Mouse (Mus musculus) brown adipose tissue, adult 24 weeks (tissue): ENCODE results near the gene Phf20. TPM values are rescaled to one million over a fixed set of nuclear protein-coding genes. Genes with fewer than 3 reads are reported as not detected.
"Not testable (repeated sequence)": the region's sequence is repeated elsewhere in the genome, so short reads cannot be mapped to it uniquely, and the experiment has no call there.

Experiments
- H3K27ac ChIP-seq: fragments of 200-500 bp; replicated peaks from 2 replicates; pipeline ENCODE4 v1.5.1; 2012; ENCODE audit warnings: low read depth, mild to moderate bottlenecking, low read length
- H3K4me1 ChIP-seq: fragments of 200-500 bp; 2 replicates; pipeline ENCODE4 v1.6.1; 2012; ENCODE audit warnings: low read length, mixed read lengths; ENCODE audit not compliant: control insufficient read depth, insufficient read depth, insufficient read length
- H3K4me3 ChIP-seq: fragments of 200-500 bp; 2 replicates; pipeline ENCODE4 v1.5.1; 2012; ENCODE audit warnings: low read depth, mild to moderate bottlenecking, low read length, moderate library complexity; ENCODE audit not compliant: insufficient read depth
- polyA plus RNA-seq: library from polyadenylated mRNA; stranded (reverse); fragments of >200 nt; gene quantifications from 2 replicates; pipeline ENCODE4 v1.2.4, GENCODE M21; 2012; ENCODE audit not compliant: missing spikeins, insufficient read depth, insufficient read length

The Phf20 gene
- 9.1 and 17.5 TPM in 2 replicates for polyA plus RNA-seq

- Histone ChIP-seq H3K4me3 (peak within 1 kb of the TSS; percentile 88), H3K27ac (peak within 1 kb of the TSS; percentile 92), H3K4me1 (peaks cover 21% of the 10 kb centered on the region)
Measured at GRCm38 (mm10) chr2:156196302-156197128, at the start of gene Phf20. Gene Phf20, plus strand, starts transcription at chr2:156196466.

DNA sequence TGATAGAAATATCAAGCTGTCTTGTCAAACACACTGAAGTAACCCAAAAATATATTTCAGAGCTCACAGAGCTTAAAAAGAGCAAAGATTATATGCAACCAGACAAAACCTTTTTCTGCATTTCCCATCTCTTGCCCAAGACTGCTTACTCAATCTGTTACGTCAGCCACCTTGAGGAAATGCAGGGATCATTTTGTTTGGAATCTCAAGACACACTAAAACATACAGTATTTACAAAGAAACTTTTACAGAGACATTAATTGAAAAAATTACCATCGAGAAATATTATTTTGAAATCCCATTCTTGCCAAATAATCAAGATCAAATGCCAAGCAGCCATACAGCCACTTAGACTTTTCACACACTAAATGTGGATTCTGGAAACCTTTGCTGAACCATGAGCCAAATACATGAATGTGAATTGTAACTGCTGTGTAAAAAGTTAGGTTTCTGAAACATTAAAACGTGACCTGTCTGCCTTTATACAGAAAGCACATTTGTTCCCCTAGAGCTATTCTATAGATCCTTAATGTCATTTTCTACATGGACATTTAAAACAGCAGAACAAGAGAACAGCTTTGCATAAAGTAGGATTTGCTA is 48.9 kb upstream of the Phf20 start:
- no peak overlapping the region for H3K27ac ChIP-seq
- H3K4me3 ChIP-seq, result no peak overlapping the region
- peaks cover 4% of the 10 kb centered on the region; the same call in 1 of the 2 replicates for H3K4me1 ChIP-seq

- no peak overlapping the region for H3K4me3 ChIP-seq
- no peaks in the 10 kb centered on the region for H3K4me1 ChIP-seq
- no peak overlapping the region for H3K27ac ChIP-seq
Measured at GRCm38 (mm10) chr2:156151538-156151937, 44.7 kb upstream of the Phf20 start.

DNA sequence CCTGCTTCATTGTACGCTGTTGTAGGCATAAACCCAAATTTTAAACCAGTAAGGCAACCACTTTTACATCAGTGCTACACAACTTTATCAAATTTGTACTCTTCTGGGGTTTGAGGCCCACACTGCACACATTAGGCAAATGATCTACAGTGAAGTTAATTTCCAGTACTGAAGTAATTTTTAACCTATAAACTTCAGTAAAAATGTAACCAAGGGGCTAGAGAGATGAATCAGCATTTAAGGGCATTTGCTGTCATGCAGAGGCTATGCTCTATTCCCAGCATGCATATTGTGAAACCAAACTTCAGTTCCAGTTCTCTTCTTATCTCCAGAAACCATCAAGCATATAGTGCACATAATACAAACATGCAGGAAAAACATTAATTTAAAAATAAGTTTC is 30.8 kb upstream of the Phf20 start:
- H3K4me1 ChIP-seq, result no peaks in the 10 kb centered on the region
- no peak overlapping the region for H3K4me3 ChIP-seq
- no peak overlapping the region for H3K27ac ChIP-seq

DNA sequence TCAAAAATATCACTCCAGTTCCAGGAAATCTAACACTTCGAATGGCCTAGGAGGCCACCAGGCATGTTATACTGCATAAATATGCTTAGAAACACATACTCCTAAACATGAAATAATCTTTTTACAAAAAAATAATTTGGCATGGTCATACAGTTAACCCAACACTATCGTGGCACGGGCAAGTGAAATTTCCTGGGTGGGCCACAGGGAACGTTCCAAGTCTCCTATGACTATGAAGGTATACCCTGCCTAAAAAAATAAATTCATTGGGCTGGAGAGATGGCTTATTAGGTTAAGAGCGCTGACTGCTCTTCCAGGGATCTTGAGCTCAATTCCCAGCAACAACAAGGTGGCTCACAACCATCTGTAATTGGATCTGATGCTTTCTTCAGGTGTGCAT is 29.7 kb upstream of the Phf20 start:
- Histone ChIP-seq H3K4me3 (no peak overlapping the region), H3K27ac (no peak overlapping the region), H3K4me1 (no peaks in the 10 kb centered on the region)

- Histone ChIP-seq H3K4me1 (peaks cover 9% of the 10 kb centered on the region; the same call in 1 of the 2 replicates), H3K4me3 (no peak overlapping the region), H3K27ac (no peak overlapping the region)
Measured at GRCm38 (mm10) chr2:156177079-156177478, 19.2 kb upstream of the Phf20 start.

DNA sequence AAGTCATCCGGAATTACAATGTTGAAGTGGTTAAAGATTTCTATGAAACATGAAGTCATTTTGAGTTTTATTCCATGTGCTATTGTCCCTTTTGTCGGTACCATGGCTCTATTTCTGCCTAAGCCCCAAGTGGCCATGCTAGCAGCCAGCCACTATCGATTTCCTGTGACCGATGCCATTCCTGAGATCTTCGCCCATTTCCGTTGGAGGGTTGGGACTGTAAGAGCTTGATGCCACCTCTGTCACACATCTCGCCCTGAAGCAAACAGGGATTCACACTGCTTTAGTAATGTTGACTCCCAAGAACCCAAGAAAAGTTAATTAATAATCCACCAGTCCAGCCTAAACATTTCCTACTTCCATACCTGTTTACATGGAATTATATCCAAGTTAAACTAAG is 18.6 kb upstream of the Phf20 start:
- Histone ChIP-seq H3K4me1 (peaks cover 9% of the 10 kb centered on the region; the same call in 1 of the 2 replicates), H3K4me3 (peak overlapping the region; percentile 30), H3K27ac (no peak overlapping the region)

DNA sequence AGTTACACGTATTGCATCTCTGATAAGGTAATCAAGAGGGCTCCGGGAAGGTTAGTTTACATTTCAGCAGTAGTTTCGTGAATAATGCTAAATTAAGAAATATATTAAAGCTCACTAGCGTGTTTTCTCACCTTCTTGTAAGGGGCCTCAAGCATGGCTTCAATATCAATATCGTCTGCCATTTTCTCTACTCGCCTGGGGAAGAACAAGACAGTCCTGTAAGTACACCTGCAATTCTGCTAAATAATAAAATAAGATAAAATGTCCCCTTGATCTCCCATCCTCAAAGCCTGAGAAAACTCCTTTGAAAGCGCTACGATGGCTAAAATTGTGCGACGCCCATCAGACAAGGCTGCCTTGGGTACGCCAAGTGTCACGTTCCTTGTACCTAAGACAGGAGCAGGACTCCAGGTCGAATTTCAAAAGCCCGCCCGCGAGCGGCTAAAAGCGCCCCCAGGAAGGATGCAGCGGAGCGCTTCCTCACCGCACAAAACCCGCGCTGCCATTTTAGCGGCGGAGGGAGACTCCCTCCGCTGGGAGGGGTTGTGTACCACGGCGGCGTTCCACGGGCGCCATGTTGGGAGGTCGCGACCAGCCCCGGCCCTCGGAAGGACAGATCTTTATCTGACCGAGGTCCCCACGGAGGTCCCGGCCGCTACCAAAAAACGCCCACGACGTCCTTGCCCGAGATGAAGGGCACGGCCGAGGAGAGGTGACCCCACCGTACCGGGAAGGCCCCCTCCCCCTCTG is 17.0 kb upstream of the Phf20 start:
- Histone ChIP-seq H3K4me1 (peaks cover 9% of the 10 kb centered on the region; the same call in 1 of the 2 replicates), H3K4me3 (peak overlapping the region; percentile 100)

DNA sequence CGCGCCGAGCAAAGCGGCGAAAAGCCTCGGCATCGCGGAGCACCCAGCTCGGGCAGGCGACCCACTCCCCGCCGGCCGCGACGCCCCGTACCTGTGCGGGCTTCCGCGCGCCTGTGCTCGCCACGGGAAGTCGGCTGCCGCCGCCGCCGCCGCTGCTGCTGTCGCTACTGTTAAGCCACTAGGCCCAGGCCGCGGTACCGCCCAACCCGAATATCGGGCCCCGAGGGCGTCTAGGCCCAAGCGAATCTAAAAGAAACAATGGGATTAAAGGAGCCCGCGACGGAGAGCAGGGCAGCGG is 16.5 kb upstream of the Phf20 start:
- Histone ChIP-seq H3K4me1 (peaks cover 9% of the 10 kb centered on the region; the same call in 1 of the 2 replicates), H3K4me3 (peak overlapping the region; percentile 100), H3K27ac (peak overlapping the region; percentile 100)

More for the DNA sequence above, 17.0 kb upstream of the Phf20 start:
- peak overlapping the region; percentile 100 for H3K27ac ChIP-seq

GRCm38 (mm10) chr2:156180094-156180821 is 16.0 kb upstream of the Phf20 start, which contains the start of gene Rbm39:
Gene Rbm39, minus strand, starts transcription at chr2:156180238.
- Histone ChIP-seq H3K4me1 (peaks cover 9% of the 10 kb centered on the region; the same call in 1 of the 2 replicates), H3K4me3 (peak within 1 kb of the TSS; percentile 100), H3K27ac (peak within 1 kb of the TSS; percentile 100)

- Histone ChIP-seq H3K4me1 (peaks cover 9% of the 10 kb centered on the region; the same call in 1 of the 2 replicates), H3K27ac (peak overlapping the region; percentile 98), H3K4me3 (peak overlapping the region; percentile 81)
Measured at GRCm38 (mm10) chr2:156180824-156181590, 15.3 kb upstream of the Phf20 start.

GRCm38 (mm10) chr2:156181592-156181991 is 14.7 kb upstream of the Phf20 start:
- Histone ChIP-seq H3K27ac (0 out of 2 replicates have a peak overlapping the region, but pooled peaks have one; percentile 7), H3K4me1 (peaks cover 9% of the 10 kb centered on the region; the same call in 1 of the 2 replicates), H3K4me3 (no peak overlapping the region)

DNA sequence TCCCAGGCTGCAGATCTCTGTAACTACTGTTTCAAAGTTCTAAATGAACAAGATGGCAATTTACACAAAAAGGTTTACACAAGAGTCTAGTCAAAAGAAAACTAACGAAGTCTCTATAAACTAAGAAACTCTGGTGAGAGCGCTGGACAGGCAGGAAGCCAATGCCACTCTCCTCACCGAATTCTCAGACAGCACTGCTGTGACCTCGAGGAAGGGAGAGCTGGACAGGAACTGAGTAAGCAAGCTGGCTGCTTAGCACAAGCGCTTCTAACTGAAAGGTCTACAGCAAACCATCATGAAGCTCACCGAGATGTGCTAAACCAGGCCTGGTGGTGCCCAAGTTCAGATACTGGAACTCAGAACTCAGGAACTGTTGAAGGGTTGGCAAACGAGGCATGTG is 7.0 kb upstream of the Phf20 start:
- not testable (repeated sequence) for H3K27ac ChIP-seq

More for the DNA sequence above, 7.0 kb upstream of the Phf20 start:
- H3K4me1 ChIP-seq, H3K4me3 ChIP-seq: not testable (repeated sequence)
